Mouse (Mus musculus): Measurements from ENCODE around the gene Sulf2.
A peak's percentile ranks its signal among the peaks of the same experiment; 100 is the strongest.
"Not testable (repeated sequence)": the region's sequence is repeated elsewhere in the genome, so short reads cannot be mapped to it uniquely, and the experiment has no call there.

The Sulf2 gene

GRCm38 (mm10) chr2:166155454-166155815 is at the start of gene Sulf2:
Sulf2 (minus strand) TSS chr2:166155663.
- DNase-seq, result peak; percentile 9

- DNase-seq, result no peak
Measured at GRCm38 (mm10) chr2:166204174-166204573, 48.7 kb upstream of the Sulf2 start.

GRCm38 (mm10) chr2:166203647-166204046 is 48.2 kb upstream of the Sulf2 start:
- no peak for DNase-seq

GRCm38 (mm10) chr2:166197964-166198363 is 42.5 kb upstream of the Sulf2 start:
- no peak for DNase-seq

- DNase-seq, result no peak
Measured at GRCm38 (mm10) chr2:166197064-166197463, 41.6 kb upstream of the Sulf2 start.

- DNase-seq, result no peak
Measured at GRCm38 (mm10) chr2:166196080-166196786, 40.8 kb upstream of the Sulf2 start.

GRCm38 (mm10) chr2:166195041-166195440 is 39.6 kb upstream of the Sulf2 start:
- DNase-seq, result no peak

- DNase-seq, result no peak
Measured at GRCm38 (mm10) chr2:166194112-166194758, 38.8 kb upstream of the Sulf2 start.

- DNase-seq, result no peak
Measured at GRCm38 (mm10) chr2:166193509-166193908, 38.0 kb upstream of the Sulf2 start.

GRCm38 (mm10) chr2:166190816-166191215 is 35.4 kb upstream of the Sulf2 start:
- DNase-seq, result no peak

- no peak for DNase-seq
Measured at GRCm38 (mm10) chr2:166189191-166189590, 33.7 kb upstream of the Sulf2 start.

- DNase-seq, result not testable (repeated sequence)
Measured at GRCm38 (mm10) chr2:166187874-166188453, 32.5 kb upstream of the Sulf2 start.

- DNase-seq, result not testable (repeated sequence)
Measured at GRCm38 (mm10) chr2:166187319-166187718, 31.9 kb upstream of the Sulf2 start.

GRCm38 (mm10) chr2:166186244-166186948 is 30.9 kb upstream of the Sulf2 start:
- DNase-seq, result no peak

- no peak for DNase-seq
Measured at GRCm38 (mm10) chr2:166185768-166186167, 30.3 kb upstream of the Sulf2 start.

GRCm38 (mm10) chr2:166184417-166184816 is 29.0 kb upstream of the Sulf2 start:
- DNase-seq, result no peak

GRCm38 (mm10) chr2:166182009-166182685 is 26.7 kb upstream of the Sulf2 start:
- DNase-seq, result no peak

- DNase-seq, result no peak
Measured at GRCm38 (mm10) chr2:166180744-166181508, 25.5 kb upstream of the Sulf2 start.

- DNase-seq, result no peak
Measured at GRCm38 (mm10) chr2:166180136-166180649, 24.7 kb upstream of the Sulf2 start.

- DNase-seq, result no peak
Measured at GRCm38 (mm10) chr2:166179457-166180101, 24.1 kb upstream of the Sulf2 start.

GRCm38 (mm10) chr2:166175552-166176136 is 20.2 kb upstream of the Sulf2 start:
- no peak for DNase-seq

Measured in cerebellum, adult 11 months (tissue).